14 mouse cellular contexts compared by ENCODE assay signal in the genomic region with DNA sequence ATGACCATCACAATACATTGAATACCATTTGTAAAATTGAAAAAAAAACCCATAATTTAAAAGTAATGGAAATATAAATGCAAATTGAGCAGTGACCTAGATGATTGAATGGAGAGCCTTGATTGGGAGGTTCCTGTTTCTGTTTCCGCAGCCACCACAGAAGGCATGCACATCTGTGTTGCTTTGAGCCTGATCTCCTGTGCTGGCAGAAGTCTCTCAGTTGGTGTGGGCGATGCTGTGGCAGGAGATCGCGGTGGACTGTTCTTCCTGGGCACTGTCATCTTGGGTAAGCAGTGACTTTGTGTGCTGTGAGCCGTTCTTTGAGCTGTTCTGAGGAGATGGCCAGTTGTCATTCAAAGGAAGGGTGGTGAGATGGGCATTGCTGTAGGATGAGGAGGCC. TPM values are rescaled to one million over a fixed set of nuclear protein-coding genes. Genes with fewer than 3 reads are reported as not detected.
A peak's percentile ranks its signal among the peaks of the same experiment; 100 is the strongest.
DNase-seq lines count a peak whose midpoint lies in the region; ATAC-seq and TF ChIP-seq lines count a peak whose summit lies in the region.
"Had no signal": no experiment of that assay in that cellular context is flagged by ENCODE, and none has a peak within 500 bp of the region (broad histone marks: within the 10 kb centered on the region; RNA-seq: fewer than 3 reads in every experiment).

TSS of gene Jaml (plus strand) at position 173 of the 400 bp plus-strand sequence.

- no peaks in the 10 kb centered on the region for H3K27me3 ChIP-seq in thymus, adult 2 months (ENCODE audit: control insufficient read depth, insufficient read depth, low read length)
- H3K27me3 ChIP-seq: forebrain, embryonic 13.5 days; limb, embryonic 15.5 days had no signal

- H3K27ac ChIP-seq in bone marrow macrophage, adult 2 months (ENCODE audit: insufficient read depth, low read depth, low read length): no peak within 1 kb of the TSS
- H3K27ac ChIP-seq in thymus, adult 2 months (ENCODE audit: control insufficient read depth, insufficient read depth, low read length): no peak within 1 kb of the TSS
- H3K27ac ChIP-seq: embryonic facial prominence, embryonic 10.5 days; forebrain, embryonic 13.5 days; limb, embryonic 15.5 days; macrophage had no signal

- H3K4me3 ChIP-seq in bone marrow macrophage, adult 2 months (ENCODE audit: insufficient read depth, low read length): no peak within 1 kb of the TSS
- no peak within 1 kb of the TSS for H3K4me3 ChIP-seq in thymus, adult 2 months (ENCODE audit: control insufficient read depth, insufficient read depth, low read length)
- H3K4me3 ChIP-seq: embryonic facial prominence, embryonic 10.5 days; forebrain, embryonic 13.5 days; limb, embryonic 15.5 days; myocyte had no signal

- no peak for TF ChIP-seq CTCF in bone marrow macrophage, adult 2 months (IDR thresholded peaks at IDR 0.05; ENCODE audit: low read depth, low read length)
- no peak for TF ChIP-seq CTCF in thymus, adult 2 months (IDR thresholded peaks at IDR 0.05; ENCODE audit: borderline replicate concordance, control insufficient read depth, extremely low read depth, insufficient read depth, low read length, poor library complexity)

- peaks cover 3% of the 10 kb centered on the region; the same call in 1 of the 2 replicates for H3K4me1 ChIP-seq in bone marrow macrophage, adult 2 months (ENCODE audit: control insufficient read depth, insufficient read depth, low read length)
- peaks cover 19% of the 10 kb centered on the region for H3K4me1 ChIP-seq in thymus, adult 2 months (replicated peaks; ENCODE audit: control insufficient read depth, insufficient read depth, low read length)
- H3K4me1 ChIP-seq: embryonic facial prominence, embryonic 10.5 days; forebrain, embryonic 13.5 days; limb, embryonic 15.5 days had no signal

- TF ChIP-seq POLR2A in bone marrow macrophage, adult 2 months (IDR thresholded peaks at IDR 0.05; ENCODE audit: borderline replicate concordance, low read depth, low read length): no peak
- TF ChIP-seq POLR2A in thymus, adult 2 months (IDR thresholded peaks at IDR 0.05; ENCODE audit: control insufficient read depth, extremely low read depth, insufficient read depth, low read length, poor library complexity): no peak

- no peaks in the 10 kb centered on the region for H3K36me3 ChIP-seq in thymus, adult 2 months (ENCODE audit: control insufficient read depth, insufficient read depth, low read length)
- H3K36me3 ChIP-seq: embryonic facial prominence, embryonic 10.5 days; limb, embryonic 15.5 days had no signal

- intact Hi-C loops in gastrocnemius, postnatal 14 days (cut with DNase I; ENCODE audit: low total_unique reads): no loop called here

- ATAC-seq in CD4-positive, CD25-positive, alpha-beta regulatory T cell, adult 4 months: peak; percentile 53
- ATAC-seq in monocyte, adult 5-6 weeks (replicated peaks; ENCODE audit: insufficient number of reproducible peaks, low FRiP score, low TSS enrichment, poor library complexity, severe bottlenecking): peak; percentile 84
- ATAC-seq: forebrain, embryonic 13.5 days had no signal

- WGBS in thymus, adult 2 months: 4% methylated on average over 5 of the region's 5 CpGs

- peak; percentile 54 for DNase-seq in thymus, adult 2 months
- DNase-seq in kidney, adult 18-20 months: no peak
- no peak for DNase-seq in adrenal gland, postnatal 4 days (ENCODE audit: low spot score in 2 of 2)
- no peak for DNase-seq in gastrocnemius, postnatal 14 days
- DNase-seq: heart, postnatal 14 days; kidney, postnatal 10 days had no signal

RNA-seq across cellular contexts. Expression of gene Jaml, which starts in this region (rescaled TPM):
- 1 to 10 TPM; 3.8 to 5.3 TPM for polyA plus RNA-seq in CD4-positive, CD25-positive, alpha-beta regulatory T cell, adult 4 months (2017; shearing (Covaris generic))
- polyA plus RNA-seq in bone marrow macrophage, adult 2 months (2012; ENCODE audit: insufficient read depth, insufficient read length, missing spikeins): 12.1 and 16.3 TPM in 2 replicates
- total RNA-seq in monocyte, adult 5-6 weeks (2017): 3.2 to 7.0 TPM (median 5.8 TPM) in 3 replicates
- 2.5 and 3.5 TPM in 2 replicates for polyA plus RNA-seq in thymus, adult 2 months (2012; rRNA removed)
- 1 to 10 TPM; 1.2 to 1.6 TPM for total RNA-seq in adrenal gland, postnatal 4 days (2021)
- under 1 TPM; 0.37 to 0.69 TPM for total RNA-seq in gastrocnemius, postnatal 14 days (2021)
- polyA plus RNA-seq: forebrain, embryonic 13.5 days; myocyte had no signal
